Mouse (Mus musculus): ENCODE measurements around the gene Efna2. TPM values are rescaled to one million over a fixed set of nuclear protein-coding genes. Genes with fewer than 3 reads are reported as not detected.

The Efna2 gene
- polyA plus RNA-seq, 1 experiment from 2014 or later: 21.4 TPM

GRCm38 (mm10) chr10:80238306-80238705 is 59.0 kb downstream of the Efna2 start:
- no peaks in the 10 kb centered on the region for H3K9me3 ChIP-seq

More at GRCm38 (mm10) chr10:80238306-80238705, 59.0 kb downstream of the Efna2 start:
- no peak for ATAC-seq (ENCODE audit: low FRiP score)
- Histone ChIP-seq H3K36me3 (peaks cover 98% of the 10 kb centered on the region), H3K4me2 (no peak overlapping the region), H3K4me3 (no peak overlapping the region), H3K27me3 (no peaks in the 10 kb centered on the region), H3K4me1 (replicated peaks) (peaks cover 6% of the 10 kb centered on the region), H3K9ac (peak overlapping the region; percentile 43; the same call in 1 of the 2 replicates), H3K27ac (no peak overlapping the region)
- 83% methylated on average over 3 of the region's 3 CpGs for WGBS

Other genes starting within 250 kb of the Efna2 start
- gene Wdr18, start 219.3 kb upstream of the Efna2 start, polyA plus RNA-seq (2015; fragmentation: Nextera tagmentation; extraction: Ambion mirVana): 77.4 and 77.9 TPM in 2 replicates
- 0.61 and 0.65 TPM in 2 replicates for gene Grin3b, start 208.8 kb upstream of the Efna2 start, polyA plus RNA-seq (2015; fragmentation: Nextera tagmentation; extraction: Ambion mirVana)
- 16.0 and 16.3 TPM in 2 replicates for gene Tmem259, start 195.2 kb upstream of the Efna2 start, polyA plus RNA-seq (2015; fragmentation: Nextera tagmentation; extraction: Ambion mirVana)
- gene Cnn2, start 190.9 kb upstream of the Efna2 start, polyA plus RNA-seq (2015; fragmentation: Nextera tagmentation; extraction: Ambion mirVana): 43.7 and 53.1 TPM in 2 replicates
- 5.2 and 6.1 TPM in 2 replicates for gene Abca7, start 183.0 kb upstream of the Efna2 start, polyA plus RNA-seq (2015; fragmentation: Nextera tagmentation; extraction: Ambion mirVana)
- gene Arhgap45, start 162.8 kb upstream of the Efna2 start, polyA plus RNA-seq (2015; fragmentation: Nextera tagmentation; extraction: Ambion mirVana): 2.5 and 2.8 TPM in 2 replicates
- 150 and 154 TPM in 2 replicates for gene Polr2e, start 139.7 kb upstream of the Efna2 start, polyA plus RNA-seq (2015; fragmentation: Nextera tagmentation; extraction: Ambion mirVana)
- 509 and 531 TPM in 2 replicates for gene Gpx4, start 132.3 kb upstream of the Efna2 start, polyA plus RNA-seq (2015; fragmentation: Nextera tagmentation; extraction: Ambion mirVana)
- gene Sbno2, start 73.9 kb upstream of the Efna2 start, polyA plus RNA-seq (2015; fragmentation: Nextera tagmentation; extraction: Ambion mirVana): 13.6 and 14.4 TPM in 2 replicates
- 16.3 and 18.2 TPM in 2 replicates for gene Stk11, start 63.7 kb upstream of the Efna2 start, polyA plus RNA-seq (2015; fragmentation: Nextera tagmentation; extraction: Ambion mirVana)
- gene Atp5d, start 40.9 kb upstream of the Efna2 start, polyA plus RNA-seq (2015; fragmentation: Nextera tagmentation; extraction: Ambion mirVana): 434 and 449 TPM in 2 replicates
- 57.4 and 59.2 TPM in 2 replicates for gene Cbarp, start 38.6 kb upstream of the Efna2 start, polyA plus RNA-seq (2015; fragmentation: Nextera tagmentation; extraction: Ambion mirVana)
- 32.4 and 34.7 TPM in 2 replicates for gene Midn, start 31.2 kb upstream of the Efna2 start, polyA plus RNA-seq (2015; fragmentation: Nextera tagmentation; extraction: Ambion mirVana)
- gene Cirbp, start 13.5 kb upstream of the Efna2 start, polyA plus RNA-seq (2015; fragmentation: Nextera tagmentation; extraction: Ambion mirVana): 364 and 409 TPM in 2 replicates
- gene 1600002K03Rik, start 6.5 kb upstream of the Efna2 start, polyA plus RNA-seq (2015; fragmentation: Nextera tagmentation; extraction: Ambion mirVana): 11.9 and 14.1 TPM in 2 replicates
- gene Mum1, start 47.0 kb downstream of the Efna2 start, polyA plus RNA-seq (2015; fragmentation: Nextera tagmentation; extraction: Ambion mirVana): 47.3 and 49.9 TPM in 2 replicates
- gene Ndufs7, start 69.6 kb downstream of the Efna2 start, polyA plus RNA-seq (2015; fragmentation: Nextera tagmentation; extraction: Ambion mirVana): 253 and 263 TPM in 2 replicates
- 22.3 and 24.9 TPM in 2 replicates for gene Gamt, start 81.5 kb downstream of the Efna2 start, polyA plus RNA-seq (2015; fragmentation: Nextera tagmentation; extraction: Ambion mirVana)
- gene Dazap1, start 82.0 kb downstream of the Efna2 start, polyA plus RNA-seq (2015; fragmentation: Nextera tagmentation; extraction: Ambion mirVana): 61.6 and 66.2 TPM in 2 replicates
- 583 and 598 TPM in 2 replicates for gene Rps15, start 113.0 kb downstream of the Efna2 start, polyA plus RNA-seq (2015; fragmentation: Nextera tagmentation; extraction: Ambion mirVana)
- 182 and 183 TPM in 2 replicates for gene Apc2, start 116.5 kb downstream of the Efna2 start, polyA plus RNA-seq (2015; fragmentation: Nextera tagmentation; extraction: Ambion mirVana)
- 28.5 and 29.1 TPM in 2 replicates for gene 2310011J03Rik, start 141.1 kb downstream of the Efna2 start, polyA plus RNA-seq (2015; fragmentation: Nextera tagmentation; extraction: Ambion mirVana)
- 1.9 and 2.5 TPM in 2 replicates for gene Pcsk4, start 150.0 kb downstream of the Efna2 start, polyA plus RNA-seq (2015; fragmentation: Nextera tagmentation; extraction: Ambion mirVana)
- 3.1 and 3.5 TPM in 2 replicates for gene Reep6, start 150.5 kb downstream of the Efna2 start, polyA plus RNA-seq (2015; fragmentation: Nextera tagmentation; extraction: Ambion mirVana)
- 0.42 and 0.66 TPM in 2 replicates for gene Adamtsl5, start 168.9 kb downstream of the Efna2 start, polyA plus RNA-seq (2015; fragmentation: Nextera tagmentation; extraction: Ambion mirVana)
- gene Plk5, start 177.0 kb downstream of the Efna2 start, polyA plus RNA-seq (2015; fragmentation: Nextera tagmentation; extraction: Ambion mirVana): 1.2 and 1.7 TPM in 2 replicates
- 14.8 and 16.5 TPM in 2 replicates for gene Mex3d, start 208.2 kb downstream of the Efna2 start, polyA plus RNA-seq (2015; fragmentation: Nextera tagmentation; extraction: Ambion mirVana)
- gene Mbd3, start 220.1 kb downstream of the Efna2 start, polyA plus RNA-seq (2015; fragmentation: Nextera tagmentation; extraction: Ambion mirVana): 230 TPM in 2 replicates
- 575 and 577 TPM in 2 replicates for gene Uqcr11, start 227.3 kb downstream of the Efna2 start, polyA plus RNA-seq (2015; fragmentation: Nextera tagmentation; extraction: Ambion mirVana)